Mouse (Mus musculus) erythroblast, embryonic 14.5 days (primary cell): ENCODE results near the gene Ankrd13a.

Experiments used
- GATA1 ChIP-seq: IDR thresholded peaks from 2 replicates; pipeline ENCODE4 v1.6.1; 2012; ENCODE audit warnings: low read length, inconsistent platforms, mixed read lengths
- TAL1 ChIP-seq: IDR thresholded peaks from 3 replicates; pipeline ENCODE4 v1.6.1; 2012; ENCODE audit warnings: low read length, inconsistent platforms, mixed read lengths

GRCm38 (mm10) chr5:114818124-114818523, 43.6 kb downstream of the Ankrd13a start:
- TF ChIP-seq GATA1: no peak
- TF ChIP-seq TAL1: no peak
